Mouse (Mus musculus): ENCODE measurements around the gene Ap1s1. TPM values are rescaled to one million over a fixed set of nuclear protein-coding genes. Genes with fewer than 3 reads are reported as not detected.

Gene Ap1s1
- 140 and 146 TPM in 2 replicates for polyA plus RNA-seq (2015; fragmentation: Nextera tagmentation; extraction: Ambion mirVana)

- peak; percentile 93 for ATAC-seq (ENCODE audit: low FRiP score, low TSS enrichment)
- peak within 1 kb of the TSS; percentile 79 for H3K27ac ChIP-seq (replicated peaks)
- no peaks in the 10 kb centered on the region for H3K27me3 ChIP-seq (ENCODE audit: control insufficient read depth, insufficient read depth, low read length)
- peak within 1 kb of the TSS; percentile 80 for H3K9ac ChIP-seq (ENCODE audit: low read length)
- peaks cover 6% of the 10 kb centered on the region; the same call in 1 of the 2 replicates for H3K36me3 ChIP-seq (ENCODE audit: control insufficient read depth, insufficient read depth, low read length)
- TF ChIP-seq EP300 (optimal IDR thresholded peaks at IDR 0.05) (no peak), CTCF (IDR thresholded peaks at IDR 0.05; ENCODE audit: low read depth) (no peak)
- H3K4me2 ChIP-seq (replicated peaks; ENCODE audit: low read depth), result peak within 1 kb of the TSS; percentile 83
- peak within 1 kb of the TSS; percentile 66 for H3K4me3 ChIP-seq (ENCODE audit: low read depth, low read length)
- H3K9me3 ChIP-seq (ENCODE audit: control insufficient read depth, low read length), result no peaks in the 10 kb centered on the region
- WGBS, result under 1% methylated on average over 48 of the region's 48 CpGs
- DNase-seq (ENCODE audit: low spot score), result peak; percentile 96
- peaks cover 4% of the 10 kb centered on the region; the same call in 1 of the 2 replicates for H3K4me1 ChIP-seq (replicated peaks; ENCODE audit: control insufficient read depth, insufficient read depth)
Measured at GRCm38 (mm10) chr5:137045402-137046323, at the start of gene Ap1s1. Gene Ap1s1 (minus strand): TSS chr5:137046135.

- WGBS, result 83% methylated on average over 10 of the region's 10 CpGs
- TF ChIP-seq EP300 (optimal IDR thresholded peaks at IDR 0.05) (no peak), CTCF (IDR thresholded peaks at IDR 0.05; ENCODE audit: low read depth) (no peak)
- H3K27me3 ChIP-seq (ENCODE audit: control insufficient read depth, insufficient read depth, low read length), result no peaks in the 10 kb centered on the region
- no peaks in the 10 kb centered on the region for H3K9me3 ChIP-seq (ENCODE audit: control insufficient read depth, low read length)
- no peaks in the 10 kb centered on the region for H3K4me1 ChIP-seq (replicated peaks; ENCODE audit: control insufficient read depth, insufficient read depth)
- H3K36me3 ChIP-seq (ENCODE audit: control insufficient read depth, insufficient read depth, low read length), result no peaks in the 10 kb centered on the region
- DNase-seq (ENCODE audit: low spot score), result no peak
- H3K4me3 ChIP-seq (ENCODE audit: low read depth, low read length), result no peak overlapping the region
- H3K4me2 ChIP-seq (replicated peaks; ENCODE audit: low read depth), result no peak overlapping the region
- H3K27ac ChIP-seq (replicated peaks), result no peak overlapping the region
- ATAC-seq (ENCODE audit: low FRiP score, low TSS enrichment), result no peak
- no peak overlapping the region for H3K9ac ChIP-seq (ENCODE audit: low read length)
Measured at GRCm38 (mm10) chr5:137095135-137095534, 49.2 kb upstream of the Ap1s1 start.

- no peaks in the 10 kb centered on the region for H3K4me1 ChIP-seq (replicated peaks; ENCODE audit: control insufficient read depth, insufficient read depth)
- no peak for DNase-seq (ENCODE audit: low spot score)
- no peaks in the 10 kb centered on the region for H3K9me3 ChIP-seq (ENCODE audit: control insufficient read depth, low read length)
- WGBS, result 72% methylated on average over 9 of the region's 9 CpGs
- H3K4me3 ChIP-seq (ENCODE audit: low read depth, low read length), result no peak overlapping the region
- H3K27me3 ChIP-seq (ENCODE audit: control insufficient read depth, insufficient read depth, low read length), result no peaks in the 10 kb centered on the region
- ATAC-seq (ENCODE audit: low FRiP score, low TSS enrichment), result no peak
- H3K4me2 ChIP-seq (replicated peaks; ENCODE audit: low read depth), result no peak overlapping the region
- no peak overlapping the region for H3K9ac ChIP-seq (ENCODE audit: low read length)
- H3K36me3 ChIP-seq (ENCODE audit: control insufficient read depth, insufficient read depth, low read length), result no peaks in the 10 kb centered on the region
- no peak overlapping the region for H3K27ac ChIP-seq (replicated peaks)
- TF ChIP-seq CTCF (IDR thresholded peaks at IDR 0.05; ENCODE audit: low read depth) (no peak), EP300 (optimal IDR thresholded peaks at IDR 0.05) (no peak)
Measured at GRCm38 (mm10) chr5:137093720-137094119, 47.8 kb upstream of the Ap1s1 start.

- Histone ChIP-seq H3K4me2 (replicated peaks; ENCODE audit: low read depth) (no peak overlapping the region), H3K4me3 (ENCODE audit: low read depth, low read length) (no peak overlapping the region), H3K36me3 (ENCODE audit: control insufficient read depth, insufficient read depth, low read length) (no peaks in the 10 kb centered on the region), H3K4me1 (replicated peaks; ENCODE audit: control insufficient read depth, insufficient read depth) (no peaks in the 10 kb centered on the region), H3K27me3 (ENCODE audit: control insufficient read depth, insufficient read depth, low read length) (no peaks in the 10 kb centered on the region), H3K9me3 (ENCODE audit: control insufficient read depth, low read length) (no peaks in the 10 kb centered on the region), H3K9ac (ENCODE audit: low read length) (no peak overlapping the region; the same call in 1 of the 2 replicates), H3K27ac (replicated peaks) (peak overlapping the region; percentile 49; the same call in 1 of the 2 replicates)
- TF ChIP-seq EP300 (optimal IDR thresholded peaks at IDR 0.05) (no peak), CTCF (IDR thresholded peaks at IDR 0.05; ENCODE audit: low read depth) (no peak)
- ATAC-seq (ENCODE audit: low FRiP score, low TSS enrichment), result peak; percentile 42; the same call in 1 of the 2 replicates
- DNase-seq (ENCODE audit: low spot score), result no peak
- WGBS, result 54% methylated on average over 6 of the region's 6 CpGs
Measured at GRCm38 (mm10) chr5:137091560-137091959, 45.6 kb upstream of the Ap1s1 start.

GRCm38 (mm10) chr5:137090870-137091269 lies 44.9 kb upstream of the Ap1s1 start:
- Histone ChIP-seq H3K9ac (ENCODE audit: low read length) (0 out of 2 replicates have a peak overlapping the region, but pooled peaks have one; percentile 27), H3K27me3 (ENCODE audit: control insufficient read depth, insufficient read depth, low read length) (no peaks in the 10 kb centered on the region), H3K4me3 (ENCODE audit: low read depth, low read length) (no peak overlapping the region), H3K4me1 (replicated peaks; ENCODE audit: control insufficient read depth, insufficient read depth) (no peaks in the 10 kb centered on the region), H3K4me2 (replicated peaks; ENCODE audit: low read depth) (no peak overlapping the region), H3K36me3 (ENCODE audit: control insufficient read depth, insufficient read depth, low read length) (no peaks in the 10 kb centered on the region), H3K9me3 (ENCODE audit: control insufficient read depth, low read length) (no peaks in the 10 kb centered on the region), H3K27ac (replicated peaks) (no peak overlapping the region)
- TF ChIP-seq CTCF (IDR thresholded peaks at IDR 0.05; ENCODE audit: low read depth) (no peak), EP300 (optimal IDR thresholded peaks at IDR 0.05) (no peak)
- WGBS, result 62% methylated on average over 10 of the region's 10 CpGs
- ATAC-seq (ENCODE audit: low FRiP score, low TSS enrichment), result no peak
- no peak for DNase-seq (ENCODE audit: low spot score)

- TF ChIP-seq EP300 (optimal IDR thresholded peaks at IDR 0.05) (no peak), CTCF (IDR thresholded peaks at IDR 0.05; ENCODE audit: low read depth) (no peak)
- H3K4me3 ChIP-seq (ENCODE audit: low read depth, low read length), result no peak overlapping the region
- no peak overlapping the region for H3K27ac ChIP-seq (replicated peaks)
- H3K36me3 ChIP-seq (ENCODE audit: control insufficient read depth, insufficient read depth, low read length), result no peaks in the 10 kb centered on the region
- no peaks in the 10 kb centered on the region for H3K27me3 ChIP-seq (ENCODE audit: control insufficient read depth, insufficient read depth, low read length)
- 76% methylated on average over 8 of the region's 8 CpGs for WGBS
- ATAC-seq (ENCODE audit: low FRiP score, low TSS enrichment) (no peak), DNase-seq (ENCODE audit: low spot score) (no peak)
- H3K9ac ChIP-seq (ENCODE audit: low read length), result no peak overlapping the region
- no peaks in the 10 kb centered on the region for H3K9me3 ChIP-seq (ENCODE audit: control insufficient read depth, low read length)
- H3K4me2 ChIP-seq (replicated peaks; ENCODE audit: low read depth), result no peak overlapping the region
- H3K4me1 ChIP-seq (replicated peaks; ENCODE audit: control insufficient read depth, insufficient read depth), result no peaks in the 10 kb centered on the region
Measured at GRCm38 (mm10) chr5:137087410-137087809, 41.5 kb upstream of the Ap1s1 start.

All from stomach, postnatal 0 days (tissue).